Mouse (Mus musculus) lung, embryonic 15.5 days (tissue): ENCODE data around the gene Prex1. TPM values are rescaled to one million over a fixed set of nuclear protein-coding genes. Genes with fewer than 3 reads are reported as not detected.

Experiments used
- ATAC-seq: fragments of 200-750 bp; cut with Nextera tagmentation; 2 replicates; pipeline ENCODE4 v1.8.0; 2017; ENCODE audit warnings: moderate number of reproducible peaks, borderline replicate concordance; ENCODE audit not compliant: low FRiP score, low TSS enrichment; ENCODE audit errors: extremely low read depth
- H3K27ac ChIP-seq: fragments of 300-500 bp; sonication (generic); 2 replicates; pipeline ENCODE4 v1.5.1; 2015; ENCODE audit warnings: moderate library complexity, mild to moderate bottlenecking, inconsistent platforms
- H3K27me3 ChIP-seq: fragments of 300-500 bp; sonication (generic); 2 replicates; pipeline ENCODE4 v1.6.1; 2015; ENCODE audit warnings: inconsistent platforms
- H3K36me3 ChIP-seq: fragments of 300-500 bp; sonication (generic); 2 replicates; pipeline ENCODE4 v1.6.1; 2015; ENCODE audit warnings: inconsistent platforms
- H3K4me1 ChIP-seq: fragments of 300-500 bp; sonication (generic); 2 replicates; pipeline ENCODE4 v1.6.1; 2015; ENCODE audit warnings: inconsistent platforms
- H3K4me2 ChIP-seq: fragments of 300-500 bp; sonication (generic); 2 replicates; pipeline ENCODE4 v1.6.1; 2015; ENCODE audit warnings: inconsistent platforms, mild to moderate bottlenecking, moderate library complexity
- H3K4me3 ChIP-seq: fragments of 300-500 bp; sonication (generic); 2 replicates; pipeline ENCODE4 v1.5.1; 2015; ENCODE audit warnings: mild to moderate bottlenecking, inconsistent platforms
- H3K9ac ChIP-seq: fragments of 300-500 bp; sonication (generic); 2 replicates; pipeline ENCODE4 v1.6.1; 2015; ENCODE audit warnings: inconsistent platforms
- H3K9me3 ChIP-seq: fragments of 300-500 bp; sonication (generic); 2 replicates; pipeline ENCODE4 v1.6.1; 2016; ENCODE audit warnings: inconsistent platforms
- WGBS: fragments of 180-500 bp; shearing (Covaris S2); methylation state at CpG from one replicate; pipeline ENCODE4 v1.1.7; 2015; 5-methylcytosine and 5-hydroxymethylcytosine counted together
- polyA plus RNA-seq: library from polyadenylated mRNA; unstranded; fragments of >200 nt; fragmentation: Nextera tagmentation; extraction: Ambion mirVana; gene quantifications from 2 replicates; pipeline ENCODE4 v1.2.1, GENCODE M21; 2015

The Prex1 gene
- polyA plus RNA-seq, 1 experiment from 2014 or later: 10.6 TPM

- no peak for ATAC-seq
- no peak overlapping the region for H3K4me3 ChIP-seq
- no peaks in the 10 kb centered on the region for H3K9me3 ChIP-seq
- 50% methylated on average over 23 of the region's 23 CpGs for WGBS
- no peak overlapping the region for H3K27ac ChIP-seq
- H3K4me1 ChIP-seq: no peaks in the 10 kb centered on the region
- no peaks in the 10 kb centered on the region for H3K36me3 ChIP-seq
- H3K9ac ChIP-seq: no peak overlapping the region
- H3K27me3 ChIP-seq: no peaks in the 10 kb centered on the region
- no peak overlapping the region for H3K4me2 ChIP-seq
Observed at GRCm38 (mm10) chr2:166701248-166702112, 12.2 kb downstream of the Prex1 start.

DNA sequence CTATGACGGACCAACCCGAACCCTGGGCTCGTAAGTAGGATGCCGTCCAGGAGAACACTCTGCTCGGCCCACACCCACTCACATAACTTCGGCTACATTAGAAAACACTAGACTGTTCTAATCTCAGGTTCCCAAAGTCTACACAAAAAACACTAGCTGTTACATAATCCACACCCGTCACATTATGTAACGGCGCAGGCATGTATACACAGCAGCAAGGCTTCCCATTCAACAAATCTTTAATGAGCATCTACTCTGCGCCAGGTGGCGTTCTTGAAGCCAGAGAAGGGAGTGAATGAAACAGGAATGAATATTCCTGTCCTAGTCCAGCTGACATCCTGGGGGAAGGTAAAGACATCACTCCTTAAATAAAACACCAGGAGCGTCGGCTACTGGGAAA is 12.9 kb downstream of the Prex1 start:
- no peak for ATAC-seq
- WGBS: 63% methylated on average over 13 of the region's 13 CpGs

GRCm38 (mm10) chr2:166700116-166700515 is 13.5 kb downstream of the Prex1 start:
- Histone ChIP-seq H3K4me3 (no peak overlapping the region), H3K27ac (no peak overlapping the region), H3K4me1 (no peaks in the 10 kb centered on the region), H3K9ac (no peak overlapping the region), H3K27me3 (no peaks in the 10 kb centered on the region), H3K9me3 (no peaks in the 10 kb centered on the region), H3K36me3 (no peaks in the 10 kb centered on the region), H3K4me2 (no peak overlapping the region)
- ATAC-seq: no peak
- 51% methylated on average over 8 of the region's 8 CpGs for WGBS

More for the DNA sequence above, 12.9 kb downstream of the Prex1 start:
- Histone ChIP-seq H3K4me2 (no peak overlapping the region), H3K9ac (no peak overlapping the region), H3K4me1 (no peaks in the 10 kb centered on the region), H3K36me3 (no peaks in the 10 kb centered on the region), H3K27me3 (no peaks in the 10 kb centered on the region), H3K4me3 (no peak overlapping the region), H3K9me3 (no peaks in the 10 kb centered on the region), H3K27ac (no peak overlapping the region)

DNA sequence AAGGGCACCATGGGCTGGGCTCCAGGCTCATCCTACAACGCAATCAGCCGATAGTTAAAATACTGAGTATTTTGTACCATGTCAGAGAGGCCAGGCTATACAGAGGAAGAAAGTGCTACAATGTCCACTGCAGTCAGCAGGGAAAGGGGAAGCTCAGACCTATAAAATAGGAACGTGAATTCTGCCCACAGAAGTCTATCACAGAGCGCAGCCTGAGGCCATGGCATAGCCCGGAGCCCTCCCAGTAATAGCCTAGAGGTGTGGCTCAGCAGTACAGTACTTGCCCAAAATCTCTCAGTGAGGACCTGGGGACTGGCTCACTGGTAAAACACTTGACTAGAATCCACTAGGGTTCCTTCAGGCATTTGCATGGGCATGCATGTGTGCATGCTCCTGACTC is 14.1 kb downstream of the Prex1 start:
- Histone ChIP-seq H3K4me3 (no peak overlapping the region), H3K4me1 (no peaks in the 10 kb centered on the region), H3K27me3 (no peaks in the 10 kb centered on the region), H3K4me2 (no peak overlapping the region), H3K9me3 (no peaks in the 10 kb centered on the region), H3K36me3 (no peaks in the 10 kb centered on the region), H3K27ac (no peak overlapping the region), H3K9ac (no peak overlapping the region)
- 92% methylated on average over 5 of the region's 5 CpGs for WGBS
- no peak for ATAC-seq

DNA sequence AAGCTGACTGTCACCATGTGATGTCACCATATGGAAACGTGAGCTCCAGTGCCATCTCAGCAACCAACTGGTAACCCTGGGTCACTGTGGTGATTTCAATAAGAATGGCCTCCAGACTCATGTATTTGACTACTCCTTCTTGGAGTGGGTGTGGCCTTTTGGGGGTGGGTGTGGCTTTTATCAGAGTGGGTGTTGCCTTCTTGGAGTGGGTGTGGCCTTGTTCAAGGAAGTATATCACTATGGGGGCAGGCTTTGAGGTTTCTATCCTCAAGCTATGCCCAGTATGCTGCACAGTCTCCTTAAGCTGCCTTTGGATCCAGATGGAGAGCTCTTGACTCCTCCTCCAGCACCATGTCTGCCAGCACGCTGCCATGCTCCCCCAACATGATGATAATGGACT is 19.0 kb downstream of the Prex1 start:
- no peaks in the 10 kb centered on the region for H3K27me3 ChIP-seq
- no peak for ATAC-seq
- H3K27ac ChIP-seq: no peak overlapping the region
- 83% methylated on average over 2 of the region's 2 CpGs for WGBS
- H3K4me2 ChIP-seq: no peak overlapping the region
- no peaks in the 10 kb centered on the region for H3K36me3 ChIP-seq
- no peak overlapping the region for H3K9ac ChIP-seq
- H3K9me3 ChIP-seq: no peaks in the 10 kb centered on the region
- H3K4me1 ChIP-seq: no peaks in the 10 kb centered on the region
- no peak overlapping the region for H3K4me3 ChIP-seq

DNA sequence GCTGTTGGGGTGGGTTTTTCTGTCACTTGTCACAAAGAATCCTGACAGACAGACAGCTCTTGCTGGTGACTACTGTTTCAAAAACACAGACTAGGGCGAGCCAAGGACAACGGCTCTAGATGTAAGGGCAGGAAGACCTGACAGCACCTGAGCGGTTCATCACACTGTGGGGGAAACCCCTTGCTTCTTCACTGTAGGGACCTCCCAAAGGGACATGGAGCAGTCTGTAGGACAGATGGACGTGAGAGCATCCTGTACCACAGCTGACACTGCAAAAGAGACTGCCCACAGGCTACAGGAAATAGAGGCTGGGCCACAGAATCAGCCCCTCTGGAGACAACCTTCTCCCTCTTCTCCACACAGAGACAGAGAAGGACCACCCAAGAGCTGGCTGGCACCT is 20.2 kb downstream of the Prex1 start:
- Histone ChIP-seq H3K27ac (no peak overlapping the region), H3K36me3 (no peaks in the 10 kb centered on the region), H3K4me3 (no peak overlapping the region), H3K4me1 (no peaks in the 10 kb centered on the region), H3K9me3 (no peaks in the 10 kb centered on the region), H3K9ac (no peak overlapping the region), H3K4me2 (no peak overlapping the region), H3K27me3 (no peaks in the 10 kb centered on the region)
- no peak for ATAC-seq
- 78% methylated on average over 4 of the region's 4 CpGs for WGBS

- Histone ChIP-seq H3K27me3 (no peaks in the 10 kb centered on the region), H3K4me1 (no peaks in the 10 kb centered on the region), H3K9ac (no peak overlapping the region), H3K27ac (no peak overlapping the region), H3K4me3 (no peak overlapping the region), H3K36me3 (no peaks in the 10 kb centered on the region), H3K4me2 (no peak overlapping the region), H3K9me3 (no peaks in the 10 kb centered on the region)
- no peak for ATAC-seq
- 59% methylated on average over 23 of the region's 23 CpGs for WGBS
Observed at GRCm38 (mm10) chr2:166691602-166692509, 21.8 kb downstream of the Prex1 start.

DNA sequence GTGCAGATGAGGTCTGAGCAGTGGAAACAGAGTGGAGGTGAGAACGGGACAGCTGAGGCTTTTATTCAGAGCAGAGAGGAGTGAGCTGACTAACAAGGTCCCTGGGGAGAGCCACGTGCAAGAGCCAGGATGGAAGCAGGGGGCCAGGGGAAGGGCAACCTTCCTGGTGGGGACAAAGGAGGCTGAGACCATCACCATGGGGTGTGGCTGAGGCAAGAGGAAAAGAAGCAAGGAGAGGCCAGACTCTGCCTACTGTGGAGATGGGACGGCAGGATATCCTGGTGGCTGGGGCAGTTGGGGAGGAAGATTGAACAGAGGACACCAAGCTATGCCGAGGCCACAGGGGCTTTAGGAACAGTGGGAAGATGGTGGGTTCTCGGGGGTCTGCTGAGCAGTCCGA is 26.7 kb downstream of the Prex1 start:
- 17% methylated on average over 6 of the region's 6 CpGs for WGBS
- H3K9ac ChIP-seq: no peak overlapping the region; the same call in 1 of the 2 replicates
- no peak overlapping the region for H3K4me3 ChIP-seq
- no peak overlapping the region for H3K4me2 ChIP-seq
- no peaks in the 10 kb centered on the region for H3K27me3 ChIP-seq
- no peaks in the 10 kb centered on the region for H3K4me1 ChIP-seq
- H3K36me3 ChIP-seq: no peaks in the 10 kb centered on the region
- H3K27ac ChIP-seq: no peak overlapping the region
- ATAC-seq: no peak
- H3K9me3 ChIP-seq: no peaks in the 10 kb centered on the region

- WGBS: 62% methylated on average over 8 of the region's 8 CpGs
- H3K9me3 ChIP-seq: no peaks in the 10 kb centered on the region
Observed at GRCm38 (mm10) chr2:166685824-166686223, 27.8 kb downstream of the Prex1 start.

DNA sequence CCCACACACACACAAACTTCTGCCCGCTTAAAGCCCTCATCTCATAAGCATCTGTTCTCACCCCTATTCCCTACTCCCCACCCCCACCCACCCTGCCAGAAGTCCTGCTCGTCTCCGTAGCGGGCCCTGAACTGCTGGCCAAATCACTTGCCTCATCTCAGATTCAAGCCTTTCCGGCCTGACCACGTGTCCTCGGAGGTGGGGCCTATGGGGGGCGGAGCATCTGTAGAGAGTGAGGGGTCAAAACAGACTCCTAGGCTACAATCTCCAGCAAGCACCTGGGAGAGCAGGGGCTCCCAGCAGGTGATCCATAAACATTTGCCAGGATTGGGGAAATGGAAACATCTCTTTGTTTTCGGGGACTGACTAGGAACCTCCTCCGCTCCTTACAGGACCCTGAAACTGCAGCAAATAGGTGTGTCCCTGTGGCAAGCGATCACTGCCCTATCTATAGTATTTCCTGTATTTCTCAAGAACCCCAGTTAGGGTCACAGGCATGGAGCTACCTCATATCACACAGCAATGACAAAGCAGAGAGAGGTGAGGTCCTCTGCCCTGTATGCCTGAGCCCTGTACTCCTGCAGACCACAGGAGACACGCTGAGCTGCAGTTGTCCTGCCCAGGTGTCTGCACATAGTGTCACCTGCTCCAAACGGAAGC is 29.6 kb downstream of the Prex1 start:
- 0 out of 2 replicates have a peak, but pooled peaks cover 2% of the 10 kb centered on the region for H3K4me1 ChIP-seq
- 19% methylated on average over 13 of the region's 13 CpGs for WGBS
- H3K9me3 ChIP-seq: no peaks in the 10 kb centered on the region
- H3K9ac ChIP-seq: no peak overlapping the region
- H3K27ac ChIP-seq: no peak overlapping the region
- ATAC-seq: 0 out of 2 replicates have a peak, but pooled peaks have one; percentile 15
- no peak overlapping the region for H3K4me2 ChIP-seq
- H3K27me3 ChIP-seq: no peaks in the 10 kb centered on the region
- H3K4me3 ChIP-seq: no peak overlapping the region
- no peaks in the 10 kb centered on the region for H3K36me3 ChIP-seq

More at GRCm38 (mm10) chr2:166685824-166686223, 27.8 kb downstream of the Prex1 start:
- no peak overlapping the region for H3K4me2 ChIP-seq
- no peaks in the 10 kb centered on the region for H3K4me1 ChIP-seq
- H3K4me3 ChIP-seq: no peak overlapping the region
- H3K36me3 ChIP-seq: no peaks in the 10 kb centered on the region
- ATAC-seq: no peak
- H3K9ac ChIP-seq: no peak overlapping the region
- no peaks in the 10 kb centered on the region for H3K27me3 ChIP-seq
- H3K27ac ChIP-seq: no peak overlapping the region

GRCm38 (mm10) chr2:166682866-166683265 is 30.8 kb downstream of the Prex1 start:
- Histone ChIP-seq H3K4me1 (0 out of 2 replicates have a peak, but pooled peaks cover 6% of the 10 kb centered on the region), H3K36me3 (no peaks in the 10 kb centered on the region), H3K27ac (no peak overlapping the region), H3K9me3 (no peaks in the 10 kb centered on the region), H3K4me2 (no peak overlapping the region), H3K27me3 (no peaks in the 10 kb centered on the region), H3K4me3 (no peak overlapping the region), H3K9ac (no peak overlapping the region)
- no peak for ATAC-seq
- 48% methylated on average over 4 of the region's 4 CpGs for WGBS
